Mouse (Mus musculus) small intestine, adult 2 months (tissue): ENCODE measurements around the gene Chst13.

Experiments used
- CTCF ChIP-seq: fragments of 200-500 bp; IDR thresholded peaks from 2 replicates; pipeline ENCODE4 v1.5.1; 2012; ENCODE audit warnings: low read depth, mild to moderate bottlenecking, control low read depth, inconsistent platforms, low read length, moderate library complexity, mixed read lengths; ENCODE audit not compliant: insufficient replicate concordance, insufficient read length; ENCODE audit errors: extremely low read depth
- POLR2A ChIP-seq: fragments of 200-500 bp; IDR thresholded peaks from 2 replicates; pipeline ENCODE4 v1.6.1; 2012; ENCODE audit warnings: low read depth, mild to moderate bottlenecking, control low read depth, inconsistent platforms, low read length, moderate library complexity

DNA sequence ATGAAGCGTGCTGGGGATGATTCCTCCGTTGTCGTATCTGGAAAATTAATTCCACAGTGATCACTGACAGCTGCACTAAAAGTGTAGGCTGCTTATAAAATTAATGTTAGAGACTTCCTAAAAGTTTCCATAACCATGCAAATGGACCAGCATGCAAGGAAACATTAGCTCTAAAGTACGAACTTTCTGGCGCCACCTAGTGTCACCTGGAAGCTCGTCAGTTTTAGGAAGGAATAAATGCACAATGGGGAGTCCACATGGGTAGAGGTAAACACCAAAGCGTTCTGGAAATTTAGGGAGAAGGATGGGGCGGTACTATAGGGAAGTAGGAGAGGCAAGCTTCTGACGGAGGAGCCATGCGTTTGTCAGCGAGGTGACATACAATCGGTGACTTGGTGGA is 36.7 kb downstream of the Chst13 start:
- no peak for TF ChIP-seq CTCF
- TF ChIP-seq POLR2A: no peak
